Mouse (Mus musculus) spleen, adult 18-20 months (tissue): ENCODE measurements around the gene Vmn2r120.
"Not testable (repeated sequence)": the region's sequence is repeated elsewhere in the genome, so short reads cannot be mapped to it uniquely, and the experiment has no call there.

ENCODE experiments used
- DNase-seq, 2 experiments: peaks; one replicate each; pipeline ENCODE4 v3.0.0; 2022; ENCODE audit warnings: mixed read lengths in 2 of 2

Vmn2r120 gene

GRCm38 (mm10) chr17:57545405-57545804 is at the start of gene Vmn2r120:
Gene Vmn2r120 (minus strand): TSS chr17:57545505.
- DNase-seq = no peak

GRCm38 (mm10) chr17:57587273-57587672 is 42.0 kb upstream of the Vmn2r120 start:
- not testable (repeated sequence) for DNase-seq

- no peak for DNase-seq
Observed at GRCm38 (mm10) chr17:57574075-57574705, 28.9 kb upstream of the Vmn2r120 start.
